In the genomic region with DNA sequence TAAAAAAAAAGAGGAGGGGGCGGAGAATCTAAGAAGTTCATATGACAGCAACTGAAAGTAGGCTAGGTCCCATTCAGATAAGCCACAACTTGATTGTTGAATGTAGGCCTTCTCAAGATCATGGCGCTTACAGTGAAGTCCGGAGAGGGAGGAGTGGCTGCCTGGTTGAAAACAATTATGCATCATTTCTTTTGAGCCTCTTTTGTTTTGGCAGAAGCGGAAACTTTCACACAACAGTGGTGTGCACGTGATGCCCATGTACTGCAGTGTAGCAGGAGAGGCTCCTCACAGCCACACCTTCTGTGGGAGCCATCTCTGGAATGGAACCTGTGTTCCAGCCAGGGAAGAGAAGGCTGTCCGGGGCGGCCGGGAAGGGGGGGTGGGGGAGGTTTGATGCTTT, we compare ENCODE assay signal across 28 mouse cellular contexts.
DNase-seq lines count a peak whose midpoint lies in the region; ATAC-seq lines count a peak whose summit lies in the region.
"Had no signal": no experiment of that assay in that cellular context is flagged by ENCODE, and none has a peak within 500 bp of the region (broad histone marks: within the 10 kb centered on the region; RNA-seq: fewer than 3 reads in every experiment).

No protein-coding gene starts in this region.

- H3K9me3 ChIP-seq in embryonic facial prominence, embryonic 10.5 days, result no peaks in the 10 kb centered on the region
- H3K9me3 ChIP-seq in hindbrain, embryonic 11.5 days (ENCODE audit: control insufficient read depth, low read length), result no peaks in the 10 kb centered on the region
- H3K9me3 ChIP-seq: forebrain, embryonic 10.5 days; forebrain, embryonic 13.5 days; G1E; heart, embryonic 10.5 days; heart, embryonic 13.5 days; hindbrain, embryonic 12.5 days; hindbrain, embryonic 15.5 days had no signal

- H3K36me3 ChIP-seq in embryonic facial prominence, embryonic 10.5 days (replicated peaks), result no peaks in the 10 kb centered on the region
- no peaks in the 10 kb centered on the region for H3K36me3 ChIP-seq in hindbrain, embryonic 11.5 days (ENCODE audit: control insufficient read depth, insufficient read depth, low read length)
- H3K36me3 ChIP-seq: forebrain, embryonic 10.5 days; G1E; heart, embryonic 10.5 days; heart, embryonic 13.5 days; hindbrain, embryonic 12.5 days; hindbrain, embryonic 15.5 days had no signal

- no peak overlapping the region for H3K27ac ChIP-seq in embryonic facial prominence, embryonic 10.5 days (replicated peaks)
- no peak overlapping the region for H3K27ac ChIP-seq in hindbrain, embryonic 11.5 days (ENCODE audit: low read depth, low read length)
- H3K27ac ChIP-seq: forebrain, embryonic 10.5 days; forebrain, embryonic 13.5 days; heart, adult 2 months; heart, embryonic 10.5 days; heart, embryonic 13.5 days; hindbrain, embryonic 12.5 days; hindbrain, embryonic 15.5 days had no signal

- no peak overlapping the region for H3K4me2 ChIP-seq in hindbrain, embryonic 11.5 days (replicated peaks; ENCODE audit: low read depth, low read length)
- H3K4me2 ChIP-seq: forebrain, embryonic 13.5 days; heart, embryonic 13.5 days; hindbrain, embryonic 12.5 days; hindbrain, embryonic 15.5 days had no signal

- intact Hi-C loops in gastrocnemius, postnatal 14 days (cut with DNase I; ENCODE audit: low total_unique reads), result no loop called here

- peak; percentile 25 to 28 for DNase-seq in B cell, adult 2 months
- peak; percentile 13 for DNase-seq in CD4-positive helper T cell, adult 2 months (ENCODE audit: low read depth, low spot score)
- peak; percentile 4 for DNase-seq in embryonic facial prominence, embryonic 10.5 days (ENCODE audit: low spot score)
- DNase-seq in naive thymus-derived CD4-positive, alpha-beta T cell, adult 2 months (ENCODE audit: low read depth), result peak; percentile 34
- DNase-seq in hindbrain, embryonic 11.5 days (ENCODE audit: low spot score), result no peak
- DNase-seq in gastrocnemius, postnatal 14 days, result no peak
- DNase-seq: adrenal gland, adult 2 months; adrenal gland, postnatal 14 days; cerebellum, adult 11-12 months; cerebellum, adult 8-10 months; cerebellum, postnatal 10 days; cerebellum, postnatal 36 days; embryo, embryonic 11 days; gastrocnemius, postnatal 36 days; heart, adult 2 months; heart, postnatal 14 days; heart, postnatal 4 days had no signal

- no peaks in the 10 kb centered on the region for H3K27me3 ChIP-seq in embryonic facial prominence, embryonic 10.5 days (replicated peaks; ENCODE audit: low read depth, poor library complexity, severe bottlenecking)
- no peaks in the 10 kb centered on the region for H3K27me3 ChIP-seq in hindbrain, embryonic 11.5 days (ENCODE audit: control insufficient read depth, insufficient read depth, low read length)
- H3K27me3 ChIP-seq: forebrain, embryonic 13.5 days; hindbrain, embryonic 12.5 days; hindbrain, embryonic 15.5 days; Patski had no signal

- 93% methylated on average over 8 of the region's 8 CpGs for WGBS in embryonic facial prominence, embryonic 10.5 days
- WGBS in hindbrain, embryonic 11.5 days, result 93% methylated on average over 8 of the region's 8 CpGs

- no peak overlapping the region for H3K9ac ChIP-seq in hindbrain, embryonic 11.5 days (ENCODE audit: low read depth, low read length)
- H3K9ac ChIP-seq: forebrain, embryonic 13.5 days; heart, embryonic 13.5 days; hindbrain, embryonic 12.5 days; hindbrain, embryonic 15.5 days had no signal

- no peak overlapping the region for H3K4me3 ChIP-seq in embryonic facial prominence, embryonic 10.5 days
- no peak overlapping the region for H3K4me3 ChIP-seq in hindbrain, embryonic 11.5 days (ENCODE audit: low read depth, low read length)
- H3K4me3 ChIP-seq: forebrain, embryonic 10.5 days; forebrain, embryonic 13.5 days; heart, adult 2 months; heart, embryonic 10.5 days; heart, embryonic 13.5 days; hindbrain, embryonic 12.5 days; hindbrain, embryonic 15.5 days had no signal

- peaks cover 16% of the 10 kb centered on the region for H3K4me1 ChIP-seq in embryonic facial prominence, embryonic 10.5 days
- H3K4me1 ChIP-seq in hindbrain, embryonic 11.5 days (replicated peaks; ENCODE audit: control insufficient read depth, insufficient read depth, low read length), result no peaks in the 10 kb centered on the region
- H3K4me1 ChIP-seq: forebrain, embryonic 13.5 days had no signal

- no peak for ATAC-seq in frontal cortex, adult (ENCODE audit: low TSS enrichment)
- ATAC-seq in hindbrain, embryonic 11.5 days (ENCODE audit: low FRiP score), result no peak
- ATAC-seq: forebrain, embryonic 13.5 days; forebrain, embryonic 16.5 days; intestine, embryonic 16.5 days; Patski had no signal

Comparison
In these comparisons a context has a peak if more than half of its experiments do, and no peak if none do; other contexts are left out.
1. DNase-seq: peak in B cell, adult 2 months (2 of 2), CD4-positive helper T cell, adult 2 months (single experiment), embryonic facial prominence, embryonic 10.5 days (single experiment) and naive thymus-derived CD4-positive, alpha-beta T cell, adult 2 months (single experiment); none in hindbrain, embryonic 11.5 days (single experiment) and gastrocnemius, postnatal 14 days (single experiment).